In the genomic region with DNA sequence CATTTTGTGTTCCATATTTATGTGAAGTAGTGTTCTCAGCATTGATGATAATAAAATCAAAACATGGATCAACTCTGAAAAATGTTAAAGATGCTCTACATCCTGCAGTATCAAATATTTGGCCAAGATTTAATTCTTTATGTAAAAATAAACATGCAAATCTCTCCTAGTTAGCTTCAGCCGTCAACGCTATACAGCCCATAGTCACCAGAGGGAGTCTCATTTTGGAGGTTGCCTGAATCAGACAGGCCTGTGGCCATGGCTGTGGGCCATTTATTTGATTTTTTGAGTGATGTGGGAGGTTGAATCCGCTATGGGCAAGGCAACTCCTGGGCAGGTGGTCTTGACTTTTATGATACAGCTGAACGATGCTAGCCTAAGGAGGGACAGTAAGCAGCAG, we compare ENCODE assay signal across 21 mouse cellular contexts.
DNase-seq lines count a peak whose midpoint lies in the region; ATAC-seq and TF ChIP-seq lines count a peak whose summit lies in the region.
"Had no signal": no experiment of that assay in that cellular context is flagged by ENCODE, and none has a peak within 500 bp of the region (broad histone marks: within the 10 kb centered on the region; RNA-seq: fewer than 3 reads in every experiment).

No protein-coding gene starts in this region.

- ATAC-seq in forebrain, postnatal 0 days = peak; percentile 47; the same call in 1 of the 2 replicates
- ATAC-seq in kidney, postnatal 0 days (replicated peaks; ENCODE audit: low FRiP score, low read depth) = no peak
- 0 out of 2 replicates have a peak, but pooled peaks have one; percentile 19 for ATAC-seq in midbrain, embryonic 11.5 days (ENCODE audit: low FRiP score)
- no peak for ATAC-seq in stomach, postnatal 0 days (ENCODE audit: low FRiP score, low TSS enrichment)
- ATAC-seq: activated CD4-positive, CD25-positive, alpha-beta regulatory T cell, adult 4 months; inflammation-experienced regulatory T-cells, adult 6 months; Patski had no signal

- no peaks in the 10 kb centered on the region for H3K36me3 ChIP-seq in forebrain, postnatal 0 days (ENCODE audit: insufficient read depth)
- H3K36me3 ChIP-seq in forebrain, embryonic 10.5 days (replicated peaks) = no peaks in the 10 kb centered on the region
- no peaks in the 10 kb centered on the region for H3K36me3 ChIP-seq in kidney, postnatal 0 days (ENCODE audit: insufficient read depth, low read length)
- H3K36me3 ChIP-seq in midbrain, embryonic 11.5 days (ENCODE audit: control insufficient read depth, insufficient read depth, low read length) = no peaks in the 10 kb centered on the region
- no peaks in the 10 kb centered on the region for H3K36me3 ChIP-seq in midbrain, embryonic 10.5 days
- no peaks in the 10 kb centered on the region for H3K36me3 ChIP-seq in stomach, postnatal 0 days (ENCODE audit: control insufficient read depth, insufficient read depth, low read length)
- H3K36me3 ChIP-seq: embryonic facial prominence, embryonic 15.5 days; forebrain, embryonic 12.5 days; heart, embryonic 12.5 days; hindbrain, embryonic 10.5 days; hindbrain, embryonic 15.5 days had no signal

- no peak overlapping the region for H3K27ac ChIP-seq in forebrain, postnatal 0 days (ENCODE audit: low read depth, low read length)
- H3K27ac ChIP-seq in forebrain, embryonic 10.5 days = no peak overlapping the region
- no peak overlapping the region for H3K27ac ChIP-seq in kidney, postnatal 0 days
- H3K27ac ChIP-seq in midbrain, embryonic 11.5 days (ENCODE audit: low read depth, low read length) = no peak overlapping the region
- no peak overlapping the region for H3K27ac ChIP-seq in midbrain, embryonic 10.5 days (replicated peaks)
- no peak overlapping the region for H3K27ac ChIP-seq in stomach, postnatal 0 days (replicated peaks)
- H3K27ac ChIP-seq: embryonic facial prominence, embryonic 15.5 days; forebrain, embryonic 12.5 days; hindbrain, embryonic 10.5 days; hindbrain, embryonic 15.5 days had no signal

- H3K27me3 ChIP-seq in forebrain, postnatal 0 days (ENCODE audit: insufficient read depth, low read length) = no peaks in the 10 kb centered on the region
- no peaks in the 10 kb centered on the region for H3K27me3 ChIP-seq in forebrain, embryonic 10.5 days (ENCODE audit: poor library complexity, severe bottlenecking)
- no peaks in the 10 kb centered on the region for H3K27me3 ChIP-seq in kidney, postnatal 0 days (ENCODE audit: insufficient read depth, low read length)
- no peaks in the 10 kb centered on the region for H3K27me3 ChIP-seq in midbrain, embryonic 11.5 days (ENCODE audit: control insufficient read depth, insufficient read depth, low read length)
- no peaks in the 10 kb centered on the region for H3K27me3 ChIP-seq in midbrain, embryonic 10.5 days (ENCODE audit: low read depth, poor library complexity, severe bottlenecking)
- no peaks in the 10 kb centered on the region for H3K27me3 ChIP-seq in stomach, postnatal 0 days (ENCODE audit: control insufficient read depth, insufficient read depth, low read length)
- H3K27me3 ChIP-seq: CH12.LX; embryonic facial prominence, embryonic 15.5 days; forebrain, embryonic 12.5 days; heart, embryonic 12.5 days; hindbrain, embryonic 15.5 days had no signal

- TF ChIP-seq CTCF in forebrain, postnatal 0 days (IDR thresholded peaks at IDR 0.05; ENCODE audit: low read depth) = peak; percentile 51
- 0 out of 2 replicates have a peak, but pooled peaks have one; percentile 32 for TF ChIP-seq CTCF in kidney, postnatal 0 days (IDR thresholded peaks at IDR 0.05; ENCODE audit: low read depth)
- peak; percentile 39 for TF ChIP-seq CTCF in stomach, postnatal 0 days (IDR thresholded peaks at IDR 0.05; ENCODE audit: low read depth)

- 67% methylated on average over 4 of the region's 4 CpGs for WGBS in forebrain, postnatal 0 days
- 93% methylated on average over 4 of the region's 4 CpGs for WGBS in forebrain, embryonic 10.5 days
- 88% methylated on average over 4 of the region's 4 CpGs for WGBS in kidney, postnatal 0 days
- 90% methylated on average over 4 of the region's 4 CpGs for WGBS in midbrain, embryonic 11.5 days
- 93% methylated on average over 4 of the region's 4 CpGs for WGBS in midbrain, embryonic 10.5 days
- WGBS in stomach, postnatal 0 days = 79% methylated on average over 4 of the region's 4 CpGs

- no peak overlapping the region for H3K9ac ChIP-seq in forebrain, postnatal 0 days
- H3K9ac ChIP-seq in kidney, postnatal 0 days (ENCODE audit: low read depth, low read length) = no peak overlapping the region
- H3K9ac ChIP-seq in midbrain, embryonic 11.5 days (ENCODE audit: low read length) = no peak overlapping the region
- no peak overlapping the region for H3K9ac ChIP-seq in stomach, postnatal 0 days (ENCODE audit: low read length)
- H3K9ac ChIP-seq: embryonic facial prominence, embryonic 15.5 days; forebrain, embryonic 12.5 days; heart, embryonic 12.5 days; hindbrain, embryonic 15.5 days had no signal

- no peaks in the 10 kb centered on the region for H3K4me1 ChIP-seq in forebrain, postnatal 0 days (ENCODE audit: insufficient read depth)
- H3K4me1 ChIP-seq in forebrain, embryonic 10.5 days = no peaks in the 10 kb centered on the region
- no peaks in the 10 kb centered on the region for H3K4me1 ChIP-seq in kidney, postnatal 0 days (replicated peaks; ENCODE audit: insufficient read depth, low read length)
- no peaks in the 10 kb centered on the region for H3K4me1 ChIP-seq in midbrain, embryonic 11.5 days (ENCODE audit: control insufficient read depth, insufficient read depth, low read length)
- H3K4me1 ChIP-seq in midbrain, embryonic 10.5 days = no peaks in the 10 kb centered on the region
- no peaks in the 10 kb centered on the region for H3K4me1 ChIP-seq in stomach, postnatal 0 days (replicated peaks; ENCODE audit: control insufficient read depth, insufficient read depth)
- H3K4me1 ChIP-seq: embryonic facial prominence, embryonic 15.5 days; forebrain, embryonic 12.5 days; heart, embryonic 12.5 days; hindbrain, embryonic 10.5 days; hindbrain, embryonic 15.5 days had no signal

- H3K9me3 ChIP-seq in forebrain, postnatal 0 days (ENCODE audit: low read length) = no peaks in the 10 kb centered on the region
- H3K9me3 ChIP-seq in forebrain, embryonic 10.5 days = no peaks in the 10 kb centered on the region
- H3K9me3 ChIP-seq in kidney, postnatal 0 days (replicated peaks; ENCODE audit: low read length) = no peaks in the 10 kb centered on the region
- H3K9me3 ChIP-seq in midbrain, embryonic 11.5 days (ENCODE audit: control insufficient read depth, low read length) = no peaks in the 10 kb centered on the region
- H3K9me3 ChIP-seq in midbrain, embryonic 10.5 days (replicated peaks) = no peaks in the 10 kb centered on the region
- H3K9me3 ChIP-seq in stomach, postnatal 0 days (ENCODE audit: control insufficient read depth, low read length) = no peaks in the 10 kb centered on the region
- H3K9me3 ChIP-seq: embryonic facial prominence, embryonic 15.5 days; forebrain, embryonic 12.5 days; heart, embryonic 12.5 days; hindbrain, embryonic 10.5 days; hindbrain, embryonic 15.5 days had no signal

- no peak overlapping the region for H3K4me3 ChIP-seq in forebrain, postnatal 0 days (ENCODE audit: low read depth, low read length)
- H3K4me3 ChIP-seq in forebrain, embryonic 10.5 days = no peak overlapping the region
- no peak overlapping the region for H3K4me3 ChIP-seq in kidney, postnatal 0 days (replicated peaks; ENCODE audit: low read depth, low read length)
- no peak overlapping the region for H3K4me3 ChIP-seq in midbrain, embryonic 11.5 days (ENCODE audit: low read depth, low read length)
- no peak overlapping the region for H3K4me3 ChIP-seq in midbrain, embryonic 10.5 days
- H3K4me3 ChIP-seq in stomach, postnatal 0 days (ENCODE audit: low read depth, low read length) = no peak overlapping the region
- H3K4me3 ChIP-seq: embryonic facial prominence, embryonic 15.5 days; forebrain, embryonic 12.5 days; heart, embryonic 12.5 days; hindbrain, embryonic 10.5 days; hindbrain, embryonic 15.5 days had no signal

- H3K4me2 ChIP-seq in forebrain, postnatal 0 days (ENCODE audit: low read depth) = no peak overlapping the region
- H3K4me2 ChIP-seq in kidney, postnatal 0 days (ENCODE audit: low read length) = no peak overlapping the region
- H3K4me2 ChIP-seq in midbrain, embryonic 11.5 days = no peak overlapping the region
- no peak overlapping the region for H3K4me2 ChIP-seq in stomach, postnatal 0 days (replicated peaks; ENCODE audit: low read depth)
- H3K4me2 ChIP-seq: embryonic facial prominence, embryonic 15.5 days; forebrain, embryonic 12.5 days; heart, embryonic 12.5 days; hindbrain, embryonic 15.5 days had no signal

- TF ChIP-seq EP300 in stomach, postnatal 0 days (optimal IDR thresholded peaks at IDR 0.05) = no peak

- DNase-seq in forebrain, postnatal 0 days = peak; percentile 40
- no peak for DNase-seq in forebrain, embryonic 10.5 days (ENCODE audit: extremely low spot score, low spot score)
- DNase-seq in kidney, postnatal 0 days (ENCODE audit: low spot score) = no peak
- no peak for DNase-seq in kidney, postnatal 36 days
- no peak for DNase-seq in midbrain, embryonic 11.5 days (ENCODE audit: low spot score, missing footprints)
- DNase-seq in midbrain, embryonic 10.5 days (ENCODE audit: low spot score) = no peak
- DNase-seq in stomach, postnatal 0 days (ENCODE audit: low spot score) = no peak
- DNase-seq: adrenal gland, postnatal 14 days; cerebellum, adult 11-12 months; cerebellum, adult 9-10 months; embryo, embryonic 11 days; gastrocnemius, postnatal 25 days had no signal

Comparison
In these comparisons a context has a peak if more than half of its experiments do, and no peak if none do; other contexts are left out.
1. ATAC-seq: peak in forebrain, postnatal 0 days (single experiment) and midbrain, embryonic 11.5 days (single experiment); none in kidney, postnatal 0 days (single experiment) and stomach, postnatal 0 days (single experiment).
2. Peak in every context shown above with its lines, with median percentiles within 50 percentile points of each other: CTCF ChIP-seq.